Mouse (Mus musculus) cortical plate, adult 2 months (tissue): ENCODE measurements at regions not wholly inside any gene's neighbourhood (a gene's known extent, or its start where the extent isn't known, plus 50 kb on each side); places are given as distances from the start of the nearest gene placed in this dataset.

Experiments
- CTCF ChIP-seq: fragments of 200-500 bp; IDR thresholded peaks from 2 replicates; pipeline ENCODE4 v1.5.1; 2011; ENCODE audit warnings: mild to moderate bottlenecking, control low read depth, low read length; ENCODE audit not compliant: insufficient read depth; ENCODE audit errors: extremely low read depth
- POLR2A ChIP-seq: fragments of 200-500 bp; IDR thresholded peaks from 2 replicates; pipeline ENCODE4 v1.6.1; 2011; ENCODE audit warnings: mild to moderate bottlenecking, low read length, control low read depth; ENCODE audit not compliant: insufficient read depth; ENCODE audit errors: extremely low read depth

DNA sequence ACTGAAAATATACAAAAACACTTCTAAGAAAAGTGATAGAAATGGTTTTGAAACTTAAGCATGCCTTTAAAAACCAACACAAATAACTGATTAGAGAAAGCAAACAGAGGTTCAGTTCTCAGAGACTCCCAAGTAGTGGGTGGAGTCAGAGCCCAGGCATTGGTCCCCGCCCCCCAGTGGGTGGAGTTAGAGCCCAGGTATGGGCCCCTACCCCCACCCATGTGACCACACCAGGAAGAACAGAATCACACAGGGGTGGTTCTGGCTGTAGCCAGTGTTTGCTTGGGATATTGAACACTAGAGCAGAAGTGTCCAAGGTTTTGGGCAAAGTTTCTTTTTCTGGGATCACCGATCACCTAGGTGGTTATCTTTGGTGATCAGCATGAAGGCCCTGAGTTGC is 64.8 kb upstream of the Atrnl1 start:
- TF ChIP-seq POLR2A (no peak), CTCF (no peak)
